Mouse (Mus musculus) liver, embryonic 14.5 days (tissue): ENCODE results near the gene Atp6v1g2.

Experiments used
- CTCF ChIP-seq: IDR thresholded peaks from 2 replicates; pipeline ENCODE4 v1.5.1; 2016; ENCODE audit warnings: antibody characterized with exemption, low read depth, control low read depth
- EP300 ChIP-seq: IDR thresholded peaks from 2 replicates; pipeline ENCODE4 v1.6.1; 2016; ENCODE audit warnings: antibody characterized with exemption, low read depth

DNA sequence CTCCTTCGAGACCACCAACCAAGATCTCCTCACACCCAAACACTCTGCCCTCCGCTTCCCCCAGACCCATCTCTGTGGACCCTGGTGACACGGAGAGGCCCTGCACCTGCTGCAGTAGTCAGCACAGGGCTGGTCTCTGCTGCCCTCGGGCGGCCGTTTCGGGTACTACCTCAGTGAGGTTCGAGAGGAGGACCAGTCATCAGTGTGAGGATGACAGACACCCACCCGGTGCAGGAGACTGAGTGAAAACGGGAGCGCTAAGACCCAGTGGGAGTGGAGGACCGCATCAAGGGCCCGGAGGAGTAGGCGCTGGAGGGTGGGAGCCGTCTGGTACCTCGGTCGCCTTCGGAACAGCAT is 2.9 kb downstream of the Atp6v1g2 start:
- TF ChIP-seq CTCF (peak; percentile 100), EP300 (no peak)
